13 mouse cellular contexts compared by ENCODE assay signal in the genomic region with DNA sequence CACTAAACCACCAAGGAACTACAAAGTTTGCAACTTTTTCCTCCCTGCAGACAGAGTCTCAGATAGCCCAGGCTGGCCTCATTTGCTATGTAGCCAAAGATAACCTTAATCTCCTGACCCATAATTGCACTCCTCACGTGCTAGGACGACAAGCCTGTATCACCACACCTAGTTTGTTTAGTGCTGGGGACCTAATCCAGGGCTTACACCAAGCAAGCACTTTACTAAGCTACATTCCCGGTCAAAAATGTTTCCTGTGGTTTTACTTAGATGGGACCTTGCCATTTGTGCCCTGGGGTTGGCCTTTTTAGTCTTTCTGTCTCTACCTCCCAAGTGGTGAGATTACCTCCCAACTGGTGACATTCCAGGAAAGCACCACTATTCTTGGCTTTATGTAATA. TPM values are rescaled to one million over a fixed set of nuclear protein-coding genes. Genes with fewer than 3 reads are reported as not detected.
"Had no signal": no experiment of that assay in that cellular context is flagged by ENCODE, and none has a peak within 500 bp of the region (broad histone marks: within the 10 kb centered on the region; RNA-seq: fewer than 3 reads in every experiment).

No protein-coding gene starts in this region.

- ATAC-seq: intestine, embryonic 15.5 days; liver, embryonic 12.5 days had no signal

- H3K27me3 ChIP-seq: intestine, embryonic 15.5 days; limb, embryonic 12.5 days; liver, embryonic 12.5 days; lung, embryonic 15.5 days; midbrain, embryonic 12.5 days had no signal

- DNase-seq: kidney, adult 18-20 months; kidney, postnatal 14 days; layer of hippocampus, postnatal 36 days; lung, postnatal 14 days; right cerebral cortex, postnatal 25 days; thymus, postnatal 4 days had no signal

- H3K4me1 ChIP-seq: intestine, embryonic 15.5 days; lung, embryonic 15.5 days had no signal

- H3K9me3 ChIP-seq: intestine, embryonic 15.5 days; limb, embryonic 12.5 days; liver, embryonic 12.5 days; lung, embryonic 15.5 days; megakaryocyte, embryonic 14.5 days; midbrain, embryonic 12.5 days had no signal

- H3K27ac ChIP-seq: intestine, embryonic 15.5 days; liver, embryonic 12.5 days; lung, embryonic 15.5 days; macrophage; midbrain, embryonic 12.5 days had no signal

- H3K9ac ChIP-seq: intestine, embryonic 15.5 days; limb, embryonic 12.5 days; liver, embryonic 12.5 days; lung, embryonic 15.5 days; midbrain, embryonic 12.5 days had no signal

- H3K4me2 ChIP-seq: intestine, embryonic 15.5 days; limb, embryonic 12.5 days; liver, embryonic 12.5 days; lung, embryonic 15.5 days; midbrain, embryonic 12.5 days had no signal

- H3K4me3 ChIP-seq: intestine, embryonic 15.5 days; limb, embryonic 12.5 days; liver, embryonic 12.5 days; lung, embryonic 15.5 days; megakaryocyte, embryonic 14.5 days; midbrain, embryonic 12.5 days had no signal

RNA-seq across cellular contexts. Expression of a gene that starts 22.5 kb away (rescaled TPM):
- polyA plus RNA-seq: macrophage had no signal
